Mouse (Mus musculus): Measurements from ENCODE around the gene Slc2a9.
"Not testable (repeated sequence)": the region's sequence is repeated elsewhere in the genome, so short reads cannot be mapped to it uniquely, and the experiment has no call there.

The Slc2a9 gene

DNA sequence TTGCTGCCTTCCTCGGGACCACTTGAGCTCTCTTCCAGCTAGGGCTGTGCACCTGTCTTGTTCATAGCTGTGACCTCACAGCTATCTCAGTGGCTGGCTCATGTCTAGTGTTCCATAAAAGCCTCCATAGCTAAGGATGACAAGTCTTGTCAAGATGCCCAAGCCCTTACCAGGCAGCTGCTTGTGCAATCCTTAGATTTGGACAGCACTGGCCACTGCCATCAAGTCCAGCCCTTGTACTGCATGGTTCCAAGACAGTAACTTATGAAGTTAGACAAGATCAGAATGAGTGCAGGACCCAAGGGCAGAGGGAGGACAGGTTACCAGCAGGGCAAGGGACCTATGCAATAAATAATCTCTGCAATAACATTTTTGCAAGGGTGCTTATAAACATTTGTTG is 1.2 kb upstream of the Slc2a9 start:
- intact Hi-C loops (cut with DNase I), result no loop called here

DNA sequence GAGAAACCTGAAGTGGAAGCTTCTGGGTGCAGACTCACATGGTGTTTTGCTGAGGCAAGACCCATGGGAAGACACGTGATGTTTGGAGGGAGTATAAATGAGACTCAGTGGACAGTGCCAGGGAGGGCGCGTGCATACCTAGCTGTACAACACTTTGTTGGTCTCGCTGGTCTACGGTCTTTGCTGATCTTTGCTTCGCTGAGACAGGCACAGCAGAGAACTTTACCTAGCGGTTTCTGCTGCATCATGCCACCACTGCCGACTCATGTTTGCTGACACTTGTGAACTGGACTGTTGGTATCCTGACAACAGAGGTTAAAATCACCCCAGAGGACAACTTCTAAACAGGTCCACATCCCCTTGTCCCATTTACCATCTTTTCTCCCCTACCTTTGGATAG is 2.9 kb downstream of the Slc2a9 start:
- intact Hi-C loops (cut with DNase I), result no loop called here

DNA sequence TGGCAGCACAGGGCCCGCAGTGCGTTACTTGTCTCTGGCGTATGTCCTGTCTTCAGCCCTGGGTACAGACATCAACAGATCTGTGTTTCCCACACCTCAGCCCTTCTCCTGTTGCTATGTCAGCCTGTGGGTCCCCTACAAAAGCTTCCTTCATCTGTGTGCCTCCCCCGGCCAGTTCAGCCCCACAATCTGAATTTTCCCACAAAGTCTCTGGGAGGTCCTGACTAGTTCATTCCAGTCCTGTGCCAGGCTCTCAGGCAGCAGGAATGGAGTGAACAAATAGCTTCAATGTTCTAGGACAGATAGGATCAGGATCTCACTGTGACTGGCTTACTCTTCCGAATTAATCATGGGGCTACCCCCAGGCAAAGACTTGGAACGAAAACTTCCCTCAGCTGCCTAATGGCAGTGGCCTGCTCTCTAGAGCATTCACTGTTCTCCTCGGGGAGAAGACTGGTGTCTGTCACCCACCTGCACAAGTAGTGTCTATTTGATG is 3.6 kb downstream of the Slc2a9 start:
- intact Hi-C loops (cut with DNase I), result no loop called here

- intact Hi-C loops (cut with DNase I), result no loop called here
Observed at GRCm38 (mm10) chr5:38498479-38498878, 4.5 kb downstream of the Slc2a9 start.

DNA sequence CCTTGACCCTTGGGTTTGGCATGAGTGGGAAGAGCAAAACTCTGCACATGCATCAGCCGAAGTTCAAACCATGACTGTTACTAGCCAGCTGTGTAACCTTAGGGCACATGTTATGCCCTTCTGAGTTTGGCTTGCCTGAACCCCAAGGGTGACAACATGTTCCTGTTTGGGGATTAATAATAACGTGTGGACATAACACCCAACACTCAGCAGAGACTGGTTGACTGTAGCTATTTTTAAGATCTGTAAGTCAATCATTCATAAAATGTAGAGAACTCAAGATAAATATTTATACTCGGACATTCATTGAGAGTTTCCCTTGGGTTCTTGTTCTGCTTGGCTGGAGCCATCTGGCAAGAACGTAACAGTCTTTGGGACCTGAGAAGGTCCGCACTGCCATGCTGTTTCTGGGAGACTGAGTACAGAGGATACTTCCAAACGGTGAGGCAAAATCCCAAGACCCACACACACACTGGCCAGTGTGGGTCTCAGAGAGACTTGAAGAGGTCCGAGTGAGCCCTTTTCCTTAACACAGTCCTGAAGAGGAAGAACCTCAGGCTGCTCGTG is 6.4 kb downstream of the Slc2a9 start:
- intact Hi-C loops (cut with DNase I), result no loop called here

DNA sequence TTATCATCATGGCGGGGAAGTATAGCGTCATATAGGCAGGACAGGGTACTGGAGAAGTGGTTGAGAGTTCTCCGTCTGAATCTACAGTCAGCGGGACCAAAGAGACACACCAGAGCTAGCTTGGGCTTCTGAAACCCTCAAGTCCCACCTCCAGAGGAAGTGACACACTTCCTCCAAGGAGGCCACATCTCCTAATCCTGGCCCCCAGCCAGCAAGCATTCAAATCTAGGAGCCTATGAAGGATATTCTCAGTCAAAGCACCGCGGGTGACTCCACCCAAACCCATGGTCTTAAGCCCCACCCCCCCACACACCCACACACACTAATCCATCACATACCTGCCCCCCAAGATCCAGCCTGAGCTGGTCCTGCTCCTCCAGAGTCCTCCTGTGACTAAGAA is 9.1 kb downstream of the Slc2a9 start:
- intact Hi-C loops (cut with DNase I), result no loop called here

- intact Hi-C loops (cut with DNase I), result no loop called here
Observed at GRCm38 (mm10) chr5:38491763-38492162, 11.2 kb downstream of the Slc2a9 start.

DNA sequence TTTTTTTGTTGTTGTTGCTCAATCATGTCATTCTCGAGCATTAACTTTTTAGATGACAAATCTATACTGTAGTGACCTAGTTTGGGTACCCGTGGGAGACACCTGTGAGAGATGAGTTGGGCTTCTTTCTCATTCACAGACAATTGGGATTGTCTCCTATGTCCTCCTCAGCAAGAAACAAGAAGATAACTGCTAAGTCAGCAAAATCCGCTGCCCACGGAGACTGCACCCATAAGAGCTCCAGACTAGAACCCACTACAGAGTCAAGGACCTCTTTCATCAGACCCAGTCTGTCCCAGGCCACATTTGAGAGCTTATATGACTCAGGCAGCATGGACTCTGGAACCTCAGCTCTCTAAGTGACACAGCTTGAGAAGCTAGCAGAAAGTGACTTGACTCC is 13.2 kb downstream of the Slc2a9 start:
- intact Hi-C loops (cut with DNase I), result no loop called here

- intact Hi-C loops (cut with DNase I), result no loop called here
Observed at GRCm38 (mm10) chr5:38488673-38489615, 14.0 kb downstream of the Slc2a9 start.

DNA sequence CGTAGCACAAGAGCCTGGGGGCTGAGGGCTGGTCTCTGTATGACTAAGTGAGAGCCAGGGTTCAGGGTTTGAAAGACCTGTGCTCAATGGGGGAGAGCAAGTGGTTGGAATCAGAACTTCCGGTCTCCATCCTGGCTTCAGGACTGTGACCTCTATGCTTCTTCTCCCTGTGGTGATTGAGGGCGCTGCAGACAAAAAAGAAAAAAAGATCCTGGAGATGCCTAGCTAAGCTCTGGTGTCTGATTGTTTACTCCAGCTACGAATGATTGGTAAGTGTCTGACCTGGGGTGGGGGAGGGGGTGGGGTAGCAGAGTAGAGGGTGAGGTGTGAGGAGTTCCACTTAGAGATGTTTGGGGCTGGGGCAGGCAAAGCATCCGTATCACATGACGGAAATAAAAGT is 14.9 kb downstream of the Slc2a9 start:
- intact Hi-C loops (cut with DNase I), result no loop called here

GRCm38 (mm10) chr5:38487247-38487646 is 15.7 kb downstream of the Slc2a9 start:
- intact Hi-C loops (cut with DNase I), result no loop called here

DNA sequence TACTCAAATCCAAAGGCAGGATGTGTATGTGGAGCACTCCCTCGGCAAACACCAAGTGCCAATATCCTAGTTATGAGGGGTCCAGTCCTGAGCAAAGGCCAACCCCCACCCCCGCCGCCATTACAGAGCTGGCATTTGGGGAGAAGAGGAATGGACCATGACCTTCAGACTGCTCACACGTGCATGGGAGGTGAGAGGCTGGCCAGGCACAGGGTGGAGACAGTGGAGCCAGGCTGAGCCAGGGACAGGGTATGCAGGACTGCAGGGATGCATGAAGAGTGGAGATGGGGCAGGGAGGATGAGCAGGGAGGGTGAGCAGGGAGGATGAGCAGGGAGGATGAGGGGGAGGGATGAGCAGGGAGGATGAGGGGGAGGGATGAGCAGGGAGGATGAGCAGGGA is 17.0 kb downstream of the Slc2a9 start:
- intact Hi-C loops (cut with DNase I), result no loop called here

DNA sequence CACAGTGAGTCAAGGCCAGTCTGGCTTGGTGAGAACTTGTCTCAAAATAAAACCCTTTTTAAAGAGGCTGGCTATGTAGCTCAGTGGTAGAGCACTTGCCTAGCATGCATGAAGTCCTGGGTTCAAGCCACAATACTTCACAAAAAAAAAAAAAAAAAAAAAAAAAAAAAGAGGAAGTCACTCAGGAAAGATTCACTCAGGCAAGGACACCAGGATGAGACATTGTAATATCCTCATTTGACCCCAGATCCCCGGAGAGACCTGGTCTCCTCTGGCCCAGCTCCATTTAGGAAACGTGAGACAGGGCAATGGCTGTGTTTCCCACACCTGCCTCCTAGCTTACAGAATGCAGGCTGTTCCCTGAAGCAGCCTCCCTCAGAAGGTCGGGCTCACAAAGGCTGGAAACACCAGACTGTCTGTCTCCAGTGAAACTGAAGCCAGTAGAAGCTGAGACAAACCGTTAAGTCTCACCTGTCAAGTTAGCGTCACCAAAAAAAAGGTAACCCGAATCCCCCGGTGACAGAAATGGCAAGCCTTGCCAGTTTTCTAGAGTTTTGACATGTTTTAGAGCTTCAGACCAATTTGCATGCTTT is 19.3 kb downstream of the Slc2a9 start:
- intact Hi-C loops (cut with DNase I), result no loop called here

DNA sequence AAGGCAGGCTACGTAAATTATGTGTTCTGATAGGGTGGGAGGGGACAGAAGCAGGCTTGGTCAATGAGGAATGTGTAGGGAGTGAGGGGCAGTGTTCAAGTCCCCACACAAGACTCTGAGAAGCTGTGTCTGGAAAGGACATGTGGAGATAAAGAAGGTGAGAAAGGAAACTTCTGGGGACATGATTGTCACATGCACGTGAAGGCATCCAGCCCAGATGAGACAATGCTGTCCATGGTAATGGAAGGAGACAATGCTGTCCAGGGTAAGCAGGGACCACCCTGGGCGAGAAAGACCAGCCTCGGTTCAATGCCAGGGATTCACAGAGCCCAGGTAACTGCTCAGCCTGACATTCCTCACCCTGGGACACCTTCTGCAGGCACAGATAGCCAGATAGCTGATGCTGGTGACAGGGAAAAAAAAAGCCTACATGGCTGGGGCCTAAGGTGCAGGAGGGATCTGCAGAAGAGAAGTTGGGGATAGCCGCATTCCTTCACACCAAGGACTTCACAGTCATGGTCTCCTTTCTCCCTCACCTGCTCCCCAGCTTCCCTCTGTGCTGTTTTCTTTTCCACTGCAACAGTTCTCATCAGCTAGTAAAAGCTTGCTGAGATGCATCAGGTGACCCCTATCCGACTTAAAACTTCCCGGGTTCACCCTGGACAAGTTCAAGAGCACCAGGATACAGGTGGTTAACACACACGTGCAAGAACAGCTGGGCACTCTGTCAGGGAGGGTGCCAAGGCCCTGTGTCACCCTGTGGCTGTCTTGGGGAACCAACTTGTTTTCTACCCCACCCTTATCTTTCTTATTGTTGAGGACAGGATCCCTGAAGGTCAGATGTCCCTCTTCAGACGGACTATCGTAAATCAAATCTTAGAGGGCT is 21.9 kb downstream of the Slc2a9 start:
- intact Hi-C loops (cut with DNase I), result no loop called here

DNA sequence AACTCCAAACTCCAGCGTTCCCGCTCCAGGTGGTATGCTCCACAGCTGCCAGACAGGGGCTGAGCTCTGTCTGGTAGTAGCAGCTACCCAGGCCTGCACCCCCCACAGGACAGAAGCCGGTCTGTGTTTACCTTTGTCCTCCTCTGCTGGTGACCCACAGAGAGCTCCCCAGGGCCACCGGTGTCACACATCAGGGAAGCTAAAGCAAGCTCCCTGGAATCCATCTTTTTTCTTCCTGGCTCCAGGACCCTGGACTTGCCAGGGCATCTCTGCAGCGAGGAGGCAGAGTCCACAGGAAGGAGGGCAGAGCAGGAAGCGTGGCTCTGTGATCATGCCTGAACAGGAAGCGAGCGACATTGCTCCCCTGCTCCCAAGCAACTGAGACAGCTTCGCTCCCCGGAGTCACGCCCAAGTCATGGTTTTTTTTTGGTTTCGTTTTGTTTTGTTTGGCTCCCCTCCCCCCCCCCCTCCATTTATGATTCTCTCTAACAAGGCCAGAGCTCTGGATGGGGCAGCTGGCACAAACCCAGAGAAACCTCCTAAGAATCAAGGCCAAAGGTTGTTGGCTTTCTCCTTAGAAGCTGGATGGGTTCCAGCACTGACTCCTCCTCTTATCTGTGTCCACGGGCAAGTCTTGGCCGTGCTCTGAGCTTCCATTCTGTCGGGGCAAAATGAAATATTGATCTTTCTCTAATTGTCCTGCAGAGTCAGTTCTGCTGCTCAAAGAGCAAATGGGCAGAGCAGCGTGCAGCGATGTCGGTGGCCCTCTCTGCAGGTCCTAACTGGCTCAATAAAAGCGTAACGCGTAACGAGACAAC is 22.8 kb downstream of the Slc2a9 start:
- intact Hi-C loops (cut with DNase I), result no loop called here

DNA sequence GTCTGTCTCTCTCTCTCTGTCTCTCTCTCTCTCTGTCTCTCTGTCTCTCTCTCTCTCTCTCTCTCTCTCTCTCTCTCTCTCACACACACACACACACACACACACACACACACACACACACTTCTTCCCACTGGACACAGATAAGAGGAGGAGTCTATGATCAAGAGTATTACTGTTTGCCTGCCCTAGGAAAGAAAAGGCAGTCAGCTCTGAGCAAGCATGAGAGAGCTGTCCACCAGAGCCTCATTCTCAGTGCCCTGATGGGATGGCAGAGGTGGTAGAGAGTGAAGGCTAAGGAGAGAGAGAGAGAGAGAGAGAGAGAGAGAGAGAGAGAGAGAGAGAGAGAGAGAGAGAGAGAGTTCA is 23.4 kb downstream of the Slc2a9 start:
- intact Hi-C loops (cut with DNase I), result not testable (repeated sequence)

DNA sequence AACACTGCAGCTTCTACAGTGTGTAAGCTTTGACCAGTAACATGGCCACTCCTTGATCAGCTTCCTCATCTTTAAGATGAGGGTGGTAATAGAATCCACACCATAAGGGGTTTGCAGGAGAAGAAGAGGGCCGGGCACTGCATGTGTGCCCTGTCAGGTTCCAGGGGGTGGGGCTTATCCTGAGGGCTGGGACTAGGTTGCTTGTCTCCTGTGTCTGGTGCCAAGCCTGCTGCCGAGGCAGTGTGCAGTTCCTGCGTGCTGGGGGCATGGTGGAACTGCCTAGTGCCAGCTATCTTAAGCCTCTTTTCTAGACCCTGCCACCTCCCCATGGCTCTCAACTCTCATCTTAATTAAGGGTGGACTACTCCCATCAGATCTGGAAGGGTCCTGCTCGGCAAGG is 23.9 kb downstream of the Slc2a9 start:
- intact Hi-C loops (cut with DNase I), result no loop called here

DNA sequence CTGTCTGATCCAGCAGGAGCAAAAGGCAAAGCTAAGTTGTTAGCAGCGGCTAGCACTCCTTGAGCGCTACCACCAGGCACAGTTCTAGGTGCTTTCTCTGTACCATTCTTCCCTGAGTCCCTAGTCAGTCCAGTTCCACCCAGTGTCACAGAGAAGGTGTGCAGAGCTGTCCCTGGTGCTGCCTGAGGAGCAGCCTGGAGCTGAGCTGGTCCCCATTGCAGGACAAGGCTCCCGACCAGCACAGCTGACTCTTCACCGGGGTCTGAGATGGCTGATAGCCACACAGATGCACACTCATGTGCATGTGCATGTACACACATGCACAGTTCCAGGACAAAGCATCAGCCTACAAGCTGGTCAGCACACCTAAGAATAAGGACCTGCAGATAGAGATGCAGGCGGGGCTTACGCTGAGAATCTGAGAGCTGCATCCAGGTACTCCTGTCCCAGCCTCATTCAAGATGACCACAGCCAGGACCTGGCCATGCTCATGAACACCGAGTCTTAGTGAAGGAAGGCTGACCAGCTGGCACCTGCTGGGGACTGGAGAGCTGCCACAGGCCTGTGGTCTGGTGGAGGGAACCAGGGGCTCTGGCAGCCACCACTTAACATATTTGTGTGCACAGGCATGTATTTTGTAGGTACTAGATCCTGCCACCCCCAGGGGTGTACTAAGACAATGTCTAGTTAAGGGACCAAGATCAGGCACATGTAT is 25.1 kb downstream of the Slc2a9 start:
- intact Hi-C loops (cut with DNase I), result no loop called here

DNA sequence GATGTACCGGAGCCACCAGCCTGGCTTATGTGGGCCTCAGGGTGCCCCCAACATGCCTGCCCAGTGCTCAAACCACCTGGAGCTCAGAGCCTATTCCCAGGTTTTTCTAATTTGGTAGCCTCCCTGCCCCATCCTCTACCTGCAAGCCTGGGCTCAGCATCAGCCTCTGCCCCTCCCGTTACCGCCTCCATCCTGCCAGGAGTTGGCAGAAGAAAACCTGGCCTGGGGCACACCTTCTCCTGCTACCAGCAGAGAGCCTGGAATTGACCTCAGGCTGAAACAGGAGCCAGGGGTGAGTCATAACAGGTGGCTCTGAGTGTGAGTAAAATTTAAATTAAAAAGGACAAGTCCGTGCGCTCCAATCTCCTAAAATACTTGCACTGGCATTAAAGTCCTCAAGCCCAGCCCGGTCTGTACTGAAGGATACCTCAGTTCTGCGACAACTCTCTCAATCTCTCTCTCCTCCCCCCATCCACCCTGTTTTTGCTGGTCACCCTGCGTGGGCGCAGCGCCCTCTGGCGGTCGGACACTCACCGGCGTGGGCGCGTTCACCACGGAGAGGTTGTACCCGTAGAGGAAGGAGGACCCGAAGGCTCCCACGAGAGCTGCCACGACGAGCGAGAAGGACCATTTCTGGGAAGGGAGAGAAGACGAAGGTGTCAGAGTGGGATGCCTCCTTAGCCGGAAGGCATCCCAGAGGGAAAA is 25.9 kb downstream of the Slc2a9 start:
- intact Hi-C loops (cut with DNase I), result no loop called here

All from adrenal gland (tissue).